ENCODE assay signal across 12 mouse cellular contexts in genomic region chr8:125498508-125498907, GRCm38 (mm10).
DNase-seq lines count a peak whose midpoint lies in the region; ATAC-seq lines count a peak whose summit lies in the region.
"Had no signal": no experiment of that assay in that cellular context is flagged by ENCODE, and none has a peak within 500 bp of the region (broad histone marks: within the 10 kb centered on the region; RNA-seq: fewer than 3 reads in every experiment).

No protein-coding gene starts in this region.

- WGBS in heart, embryonic 11.5 days (ENCODE audit: insufficient replicate concordance): 47% methylated on average over 10 of the region's 10 CpGs
- 36% methylated on average over 10 of the region's 10 CpGs for WGBS in kidney, embryonic 16.5 days
- WGBS in hindbrain, embryonic 16.5 days: 73% methylated on average over 10 of the region's 10 CpGs

- H3K4me3 ChIP-seq in heart, embryonic 11.5 days (ENCODE audit: low read depth, low read length): no peak overlapping the region
- H3K4me3 ChIP-seq in kidney, embryonic 16.5 days (ENCODE audit: low read length): no peak overlapping the region
- H3K4me3 ChIP-seq in hindbrain, embryonic 16.5 days (ENCODE audit: low read length): no peak overlapping the region
- H3K4me3 ChIP-seq: erythroblast, embryonic 14.5 days had no signal

- no peaks in the 10 kb centered on the region for H3K36me3 ChIP-seq in heart, embryonic 11.5 days (ENCODE audit: control insufficient read depth, insufficient read depth, low read length)
- H3K36me3 ChIP-seq in kidney, embryonic 16.5 days (ENCODE audit: insufficient read depth, low read length): no peaks in the 10 kb centered on the region
- H3K36me3 ChIP-seq in hindbrain, embryonic 16.5 days (ENCODE audit: control insufficient read depth, insufficient read depth, low read length): no peaks in the 10 kb centered on the region

- peak overlapping the region; percentile 36 for H3K27ac ChIP-seq in heart, embryonic 11.5 days (ENCODE audit: low read depth, low read length)
- no peak overlapping the region for H3K27ac ChIP-seq in kidney, embryonic 16.5 days (ENCODE audit: low read length)
- no peak overlapping the region for H3K27ac ChIP-seq in hindbrain, embryonic 16.5 days (ENCODE audit: low read depth, low read length)

- intact Hi-C loops in heart, postnatal 36 days (cut with DNase I): no loop called here

- no peaks in the 10 kb centered on the region for H3K9me3 ChIP-seq in heart, embryonic 11.5 days (replicated peaks; ENCODE audit: control insufficient read depth, low read length)
- no peaks in the 10 kb centered on the region for H3K9me3 ChIP-seq in kidney, embryonic 16.5 days (ENCODE audit: low read length)
- H3K9me3 ChIP-seq in hindbrain, embryonic 16.5 days (ENCODE audit: control insufficient read depth, low read length): no peaks in the 10 kb centered on the region

- peaks cover 72% of the 10 kb centered on the region for H3K4me1 ChIP-seq in heart, embryonic 11.5 days (ENCODE audit: control insufficient read depth, insufficient read depth, low read length)
- peaks cover 19% of the 10 kb centered on the region for H3K4me1 ChIP-seq in kidney, embryonic 16.5 days (ENCODE audit: insufficient read depth, low read length)
- H3K4me1 ChIP-seq in hindbrain, embryonic 16.5 days (ENCODE audit: control insufficient read depth, insufficient read depth, low read depth, low read length): peaks cover 3% of the 10 kb centered on the region

- 0 out of 2 replicates have a peak, but pooled peaks have one; percentile 24 for ATAC-seq in heart, embryonic 11.5 days (replicated peaks; ENCODE audit: insufficient number of reproducible peaks, low FRiP score, low TSS enrichment)
- ATAC-seq in kidney, embryonic 16.5 days (ENCODE audit: low FRiP score, low TSS enrichment): peak; percentile 55; the same call in 1 of the 2 replicates
- ATAC-seq in hindbrain, embryonic 16.5 days: peak; percentile 17; the same call in 1 of the 2 replicates

- no peak overlapping the region for H3K4me2 ChIP-seq in heart, embryonic 11.5 days
- no peak overlapping the region for H3K4me2 ChIP-seq in kidney, embryonic 16.5 days (replicated peaks; ENCODE audit: low read depth, low read length)
- H3K4me2 ChIP-seq in hindbrain, embryonic 16.5 days (ENCODE audit: low read length): no peak overlapping the region

- H3K27me3 ChIP-seq in heart, embryonic 11.5 days (ENCODE audit: control insufficient read depth, insufficient read depth, low read length): no peaks in the 10 kb centered on the region
- H3K27me3 ChIP-seq in kidney, embryonic 16.5 days (ENCODE audit: insufficient read depth, low read length): no peaks in the 10 kb centered on the region
- H3K27me3 ChIP-seq in hindbrain, embryonic 16.5 days (replicated peaks; ENCODE audit: control insufficient read depth, insufficient read depth, low read length): no peaks in the 10 kb centered on the region

- no peak overlapping the region for H3K9ac ChIP-seq in heart, embryonic 11.5 days (ENCODE audit: low read depth, low read length)
- no peak overlapping the region for H3K9ac ChIP-seq in kidney, embryonic 16.5 days (replicated peaks; ENCODE audit: low read length)
- peak overlapping the region; percentile 15; the same call in 1 of the 2 replicates for H3K9ac ChIP-seq in hindbrain, embryonic 16.5 days (ENCODE audit: low read depth, low read length)

- DNase-seq in heart, postnatal 36 days: no peak
- DNase-seq in kidney, postnatal 36 days: no peak
- peak; percentile 72 for DNase-seq in NIH3T3 (ENCODE audit: low read depth)
- DNase-seq in lung, postnatal 4 days: no peak
- no peak for DNase-seq in cerebellum, adult 8-10 months
- DNase-seq: adrenal gland, adult 2 months; embryo, embryonic 11 days; lung, postnatal 10 days had no signal
